8 mouse cellular contexts compared by ENCODE assay signal in the genomic region with DNA sequence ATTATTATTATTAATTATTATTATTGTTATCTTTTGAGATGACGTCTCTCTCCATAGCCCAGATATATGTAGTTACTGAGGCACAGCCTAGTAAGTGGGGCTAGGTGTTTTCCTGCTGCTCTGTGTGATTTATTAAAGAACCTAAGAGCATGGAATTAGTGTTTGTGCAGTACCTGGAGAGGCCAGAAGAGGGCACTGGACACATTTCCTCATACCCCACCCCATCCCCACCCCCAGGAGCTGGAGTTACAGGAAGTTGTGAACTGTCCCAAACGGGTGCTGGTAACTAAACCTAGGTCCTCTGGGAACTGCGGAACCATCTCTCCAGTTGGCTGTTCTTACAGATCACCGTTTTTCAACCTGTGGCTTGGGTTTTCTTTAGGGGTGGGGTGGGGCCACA.
A peak's percentile ranks its signal among the peaks of the same experiment; 100 is the strongest.
DNase-seq lines count a peak whose midpoint lies in the region; TF ChIP-seq lines count a peak whose summit lies in the region.

No protein-coding gene starts in this region.

- no peak overlapping the region for H3K27ac ChIP-seq in spleen, adult 2 months (ENCODE audit: insufficient read depth, low read length)

- 65% methylated on average over 4 of the region's 4 CpGs for WGBS in spleen, adult 2 months

- no peak overlapping the region for H3K4me3 ChIP-seq in spleen, adult 2 months (ENCODE audit: extremely low read depth, insufficient read depth, insufficient read length)

- peak; percentile 7; the same call in 1 of the 2 replicates for TF ChIP-seq CTCF in spleen, adult 2 months (IDR thresholded peaks at IDR 0.05; ENCODE audit: extremely low read depth, insufficient read depth, insufficient read length, insufficient replicate concordance)

- no peak for TF ChIP-seq POLR2A in spleen, adult 2 months (IDR thresholded peaks at IDR 0.05; ENCODE audit: low read depth, low read length)

- H3K36me3 ChIP-seq in spleen, adult 2 months (ENCODE audit: control insufficient read depth, insufficient read depth, low read length) = no peaks in the 10 kb centered on the region

- no peaks in the 10 kb centered on the region for H3K4me1 ChIP-seq in spleen, adult 2 months (ENCODE audit: control insufficient read depth, insufficient read depth, insufficient read length)

- DNase-seq in cerebellum, postnatal 14 days = peak; percentile 7 to 33
- no peak for DNase-seq in cerebellum, postnatal 4 days (ENCODE audit: low spot score in 2 of 2)
- DNase-seq in spleen, adult 2 months (ENCODE audit: low read depth in 1 of 2, low spot score in 2 of 2) = no peak
- no peak for DNase-seq in spleen, postnatal 36 days (ENCODE audit: low spot score in 2 of 2)
- peak; percentile 45 to 53 for DNase-seq in kidney, postnatal 25 days
- DNase-seq in thymus, postnatal 4 days = peak; percentile 62
- DNase-seq in right cerebral cortex, postnatal 36 days (ENCODE audit: low spot score in 2 of 2) = no peak
- DNase-seq in MN1 (ENCODE audit: low spot score) = no peak

- H3K27me3 ChIP-seq in spleen, adult 2 months (ENCODE audit: control insufficient read depth, insufficient read depth, low read length) = no peaks in the 10 kb centered on the region

Comparison
In these comparisons a context has a peak if more than half of its experiments do, and no peak if none do; other contexts are left out.
1. DNase-seq: peak in cerebellum, postnatal 14 days (2 of 2), kidney, postnatal 25 days (2 of 2) and thymus, postnatal 4 days (single experiment); none in cerebellum, postnatal 4 days (0 of 2), spleen, adult 2 months (0 of 2), spleen, postnatal 36 days (0 of 2), right cerebral cortex, postnatal 36 days (0 of 2) and MN1 (single experiment).